Mouse (Mus musculus): ENCODE data around the gene St3gal5. TPM values are rescaled to one million over a fixed set of nuclear protein-coding genes. Genes with fewer than 3 reads are reported as not detected.
A peak's percentile ranks its signal among the peaks of the same experiment; 100 is the strongest.
"Not testable (repeated sequence)": the region's sequence is repeated elsewhere in the genome, so short reads cannot be mapped to it uniquely, and the experiment has no call there.

Gene St3gal5
- 100 to 1,000 TPM in 1 of 2 experiments, 10 to 100 TPM in 1; 98.0 to 105 TPM for total RNA-seq (2021)
- long read RNA-seq, experiment 1, transcript St3gal5-202 (7 exons, 2,439 nt): minor isoform, 16 of 271 reads
- long read RNA-seq, experiment 1, transcript St3gal5-201 (7 exons, 2,258 nt): major isoform, 228 of 271 reads
- long read RNA-seq, experiment 1, partial matches to known transcripts: 8 of 271 reads
- long read RNA-seq, experiment 1, other reads (novel, unspliced or antisense): 19 of 271 reads
- long read RNA-seq, experiment 2, transcript St3gal5-201 (7 exons, 2,258 nt): major isoform, 335 of 428 reads
- long read RNA-seq, experiment 2, transcript St3gal5-202 (7 exons, 2,439 nt): minor isoform, 32 of 428 reads
- long read RNA-seq, experiment 2, partial matches to known transcripts: 16 of 428 reads
- long read RNA-seq, experiment 2, other reads (novel, unspliced or antisense): 45 of 428 reads

DNA sequence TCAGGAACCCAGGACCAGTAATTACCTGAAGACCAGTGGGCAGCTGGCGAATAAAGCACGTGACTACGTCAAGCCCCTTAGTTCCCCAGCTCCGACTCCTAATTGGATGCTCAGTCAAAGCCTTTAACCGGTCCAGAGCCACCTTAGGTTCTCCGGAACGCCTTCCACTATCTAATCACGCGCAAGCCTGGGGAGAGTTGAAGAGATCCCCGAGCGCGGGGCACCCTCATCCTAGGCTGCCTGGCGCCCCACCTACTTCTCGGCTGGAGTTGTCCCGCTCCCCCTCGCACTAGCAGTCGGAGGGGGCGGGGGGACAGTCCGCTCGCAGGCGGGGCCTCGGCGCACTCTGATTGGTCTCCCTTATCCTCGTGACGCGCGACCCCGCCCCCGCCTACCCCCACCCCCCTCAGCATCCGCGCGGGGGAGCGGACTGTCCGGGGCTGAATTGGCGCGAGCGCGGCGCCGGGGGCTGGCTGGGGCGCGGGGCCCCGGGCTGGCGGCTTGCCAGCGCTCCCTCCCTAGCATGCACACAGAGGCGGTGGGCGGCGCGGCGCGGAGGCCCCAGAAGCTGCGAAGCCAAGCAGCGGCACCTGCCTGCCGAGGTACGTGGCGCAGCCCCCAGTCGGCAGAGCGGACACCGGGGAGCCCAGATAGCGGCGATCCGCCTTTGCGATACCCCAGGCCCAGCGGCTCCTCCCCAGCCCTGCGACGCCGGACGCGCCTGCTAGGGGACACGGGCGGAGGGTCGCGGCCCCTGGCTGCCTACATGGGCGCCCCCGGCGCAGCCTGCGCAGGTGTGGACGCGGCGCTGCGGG is at the start of gene St3gal5:
TSS of gene St3gal5 (plus strand) at position 412 of the 815 bp plus-strand sequence.
- peak; percentile 46 for TF ChIP-seq CTCF (IDR thresholded peaks at IDR 0.05)
- intact Hi-C loops (cut with DNase I): loop anchor here (5.0 kb wide), 3 partner anchors 65 to 170 kb away; no protein-coding TSS in a partner anchor
- Histone ChIP-seq H3K27ac (peak within 1 kb of the TSS; percentile 90), H3K4me3 (peak within 1 kb of the TSS; percentile 91)
- peak; percentile 95 for DNase-seq

- no peak overlapping the region for H3K27ac ChIP-seq
- no peak for DNase-seq
- no peak overlapping the region for H3K4me3 ChIP-seq
- no peak for TF ChIP-seq CTCF (IDR thresholded peaks at IDR 0.05)
- intact Hi-C loops (cut with DNase I): no loop called here
These were observed 48.7 kb upstream of the St3gal5 start for GRCm38 (mm10) chr6:72048643-72049042.

DNA sequence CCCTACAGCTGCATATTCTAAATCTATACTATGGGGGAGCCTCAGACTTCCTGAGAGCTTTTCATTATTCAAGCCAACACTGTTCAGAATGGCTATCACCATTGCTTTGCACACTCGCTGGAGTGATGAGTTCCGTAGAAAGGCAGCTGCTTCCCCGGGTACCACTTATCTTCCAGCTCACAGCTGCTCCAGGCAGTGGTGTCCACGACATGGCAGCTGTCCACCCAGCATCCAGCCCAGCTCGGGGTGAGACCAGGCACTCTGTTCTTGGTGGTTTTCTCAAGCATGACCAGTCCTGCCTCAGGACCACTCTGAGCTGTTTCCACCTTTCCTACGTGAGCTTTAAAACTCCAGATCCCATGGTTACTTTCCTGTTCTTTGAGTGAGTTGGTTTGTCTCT is 47.5 kb upstream of the St3gal5 start:
- DNase-seq: no peak
- no peak for TF ChIP-seq CTCF (IDR thresholded peaks at IDR 0.05)
- intact Hi-C loops (cut with DNase I): no loop called here
- no peak overlapping the region for H3K27ac ChIP-seq
- H3K4me3 ChIP-seq: no peak overlapping the region

DNA sequence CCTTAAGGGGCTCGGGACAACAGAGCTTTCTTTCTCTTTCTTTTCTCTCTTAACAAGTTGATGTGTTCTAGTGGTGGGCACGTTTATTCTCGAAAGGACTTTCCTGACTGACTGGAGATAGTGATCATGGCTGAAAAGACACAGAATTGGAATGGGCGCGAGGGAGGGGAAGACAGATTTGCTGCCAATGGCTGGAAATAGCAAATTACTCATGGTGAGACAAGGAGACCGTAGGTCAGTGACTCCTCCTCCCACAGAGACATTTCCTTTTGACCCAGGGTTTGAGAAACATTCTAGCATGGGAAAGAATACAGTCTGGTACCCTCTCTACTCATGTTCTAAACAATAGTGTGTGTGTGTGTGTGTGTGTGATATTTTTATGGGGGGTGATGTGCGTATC is 46.6 kb upstream of the St3gal5 start:
- intact Hi-C loops (cut with DNase I): no loop called here
- DNase-seq: no peak
- Histone ChIP-seq H3K27ac (no peak overlapping the region), H3K4me3 (no peak overlapping the region)
- no peak for TF ChIP-seq CTCF (IDR thresholded peaks at IDR 0.05)

- no peak for DNase-seq
- intact Hi-C loops (cut with DNase I): no loop called here
- no peak for TF ChIP-seq CTCF (IDR thresholded peaks at IDR 0.05)
- H3K4me3 ChIP-seq: no peak overlapping the region
- no peak overlapping the region for H3K27ac ChIP-seq
These were observed 46.1 kb upstream of the St3gal5 start for GRCm38 (mm10) chr6:72051247-72051646.

- no peak overlapping the region for H3K4me3 ChIP-seq
- no peak overlapping the region for H3K27ac ChIP-seq
- no peak for TF ChIP-seq CTCF (IDR thresholded peaks at IDR 0.05)
- intact Hi-C loops (cut with DNase I): no loop called here
- no peak for DNase-seq
These were observed 45.6 kb upstream of the St3gal5 start for GRCm38 (mm10) chr6:72051757-72052156.

DNA sequence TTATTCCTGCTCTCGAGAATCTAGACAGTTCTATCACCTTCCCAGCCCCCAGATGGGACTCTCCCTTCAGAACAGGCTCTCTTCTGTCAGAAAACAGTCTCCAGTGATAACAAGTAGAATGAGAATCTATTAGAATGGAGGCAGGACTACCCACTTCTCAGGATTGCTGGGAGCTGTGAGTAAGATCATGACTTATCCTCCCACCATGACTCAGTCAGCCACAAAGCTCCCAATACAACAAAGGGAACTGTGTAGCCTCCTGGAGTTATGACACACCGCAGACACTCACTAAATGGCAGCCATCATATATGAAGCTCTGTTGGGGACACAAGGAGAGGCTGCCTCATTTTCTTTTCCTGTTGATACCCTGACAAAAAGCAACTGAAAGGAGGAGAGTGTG is 40.8 kb upstream of the St3gal5 start:
- Histone ChIP-seq H3K27ac (no peak overlapping the region), H3K4me3 (no peak overlapping the region)
- no peak for TF ChIP-seq CTCF (IDR thresholded peaks at IDR 0.05)
- intact Hi-C loops (cut with DNase I): no loop called here
- DNase-seq: no peak

- Histone ChIP-seq H3K27ac (no peak overlapping the region), H3K4me3 (no peak overlapping the region)
- no peak for TF ChIP-seq CTCF (IDR thresholded peaks at IDR 0.05)
- no peak for DNase-seq
- intact Hi-C loops (cut with DNase I): no loop called here
These were observed 38.9 kb upstream of the St3gal5 start for GRCm38 (mm10) chr6:72058398-72058889.

- H3K4me3 ChIP-seq; H3K27ac ChIP-seq; intact Hi-C loops (cut with DNase I); DNase-seq: not testable (repeated sequence)
These were observed 36.7 kb upstream of the St3gal5 start for GRCm38 (mm10) chr6:72060677-72061076.

- Histone ChIP-seq H3K4me3 (no peak overlapping the region), H3K27ac (no peak overlapping the region)
- DNase-seq: no peak
- no peak for TF ChIP-seq CTCF (IDR thresholded peaks at IDR 0.05)
- intact Hi-C loops (cut with DNase I): no loop called here
These were observed 33.7 kb upstream of the St3gal5 start for GRCm38 (mm10) chr6:72063718-72064117.

GRCm38 (mm10) chr6:72065988-72066387 is 31.4 kb upstream of the St3gal5 start:
- DNase-seq: no peak
- Histone ChIP-seq H3K27ac (no peak overlapping the region), H3K4me3 (no peak overlapping the region)
- no peak for TF ChIP-seq CTCF (IDR thresholded peaks at IDR 0.05)
- intact Hi-C loops (cut with DNase I): no loop called here

DNA sequence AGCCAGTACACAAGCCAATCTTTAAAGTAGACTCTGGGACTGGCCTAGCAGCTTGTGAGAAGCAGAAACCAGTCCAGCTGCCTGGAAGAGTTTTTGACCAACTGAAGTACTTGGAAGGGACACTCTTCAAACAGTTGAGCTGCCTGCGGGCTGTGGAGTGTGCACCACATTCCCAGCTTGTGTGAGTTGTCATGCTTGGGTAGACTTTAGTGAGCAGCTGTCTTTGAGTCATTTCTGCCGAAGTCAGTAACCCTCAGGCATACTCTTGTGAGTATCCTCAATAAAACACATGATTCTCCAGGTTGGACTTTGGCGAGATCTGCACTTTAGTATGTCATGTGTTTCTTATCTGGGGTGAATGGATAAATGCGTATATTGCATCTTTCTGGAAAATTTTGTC is 29.0 kb upstream of the St3gal5 start:
- DNase-seq: no peak
- intact Hi-C loops (cut with DNase I): no loop called here
- Histone ChIP-seq H3K27ac (no peak overlapping the region), H3K4me3 (no peak overlapping the region)
- no peak for TF ChIP-seq CTCF (IDR thresholded peaks at IDR 0.05)

GRCm38 (mm10) chr6:72071281-72071870 is 26.0 kb upstream of the St3gal5 start:
- TF ChIP-seq CTCF (IDR thresholded peaks at IDR 0.05): no peak
- no peak overlapping the region for H3K27ac ChIP-seq
- no peak overlapping the region for H3K4me3 ChIP-seq
- no peak for DNase-seq
- intact Hi-C loops (cut with DNase I): loop anchor here (5.0 kb wide), 1 partner anchor 54 kb away; no protein-coding TSS in a partner anchor

Data from gastrocnemius, adult 2 months (tissue).